Mouse (Mus musculus): Measurements from ENCODE around the gene Lrig1.

Gene Lrig1

DNA sequence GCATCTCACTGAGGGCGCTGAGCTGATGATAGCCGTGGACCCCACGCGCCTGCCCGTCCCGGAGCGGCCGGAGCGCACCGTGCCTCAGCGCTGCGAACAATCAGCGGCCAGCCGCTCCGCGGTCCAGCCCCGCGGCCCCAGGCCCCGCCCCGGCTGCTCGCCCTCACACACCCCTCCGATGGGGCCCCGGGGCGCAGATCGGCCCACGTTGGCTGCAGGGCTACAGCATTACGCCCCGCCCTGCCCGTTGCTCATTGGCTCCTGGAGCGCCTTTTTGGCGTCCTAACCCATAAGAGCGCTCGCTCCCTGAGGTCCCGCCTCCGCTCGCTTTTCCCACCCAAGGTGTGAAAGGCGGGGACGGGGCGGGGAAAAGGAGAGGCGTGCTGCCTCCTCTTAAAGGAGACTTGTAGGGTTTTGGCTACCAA, at the start of gene Lrig1:
Gene Lrig1, minus strand, starts transcription at position 92 of the 425 bp plus-strand sequence.
- in situ Hi-C loops (cut with MboI): no loop called here

DNA sequence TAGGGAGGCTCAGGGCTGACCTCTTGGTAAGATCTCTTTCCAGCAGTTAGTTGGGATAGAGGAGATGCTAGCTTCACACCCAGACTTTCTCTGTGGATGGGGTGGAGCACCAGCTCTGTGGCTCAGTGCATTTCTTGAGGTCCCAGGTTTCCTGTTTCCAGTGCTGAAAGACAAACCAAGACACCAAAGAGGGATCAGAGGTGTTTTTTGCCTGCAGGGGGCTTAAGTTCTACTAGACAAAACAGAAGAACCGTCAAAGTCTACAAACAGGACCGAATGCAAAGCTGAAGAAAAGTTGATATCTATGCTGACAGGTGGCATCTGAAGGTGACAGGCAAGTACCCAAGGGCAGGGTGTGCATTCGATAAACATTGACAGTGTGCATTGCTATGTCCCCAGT, 49.7 kb upstream of the Lrig1 start:
- in situ Hi-C loops (cut with MboI): no loop called here

DNA sequence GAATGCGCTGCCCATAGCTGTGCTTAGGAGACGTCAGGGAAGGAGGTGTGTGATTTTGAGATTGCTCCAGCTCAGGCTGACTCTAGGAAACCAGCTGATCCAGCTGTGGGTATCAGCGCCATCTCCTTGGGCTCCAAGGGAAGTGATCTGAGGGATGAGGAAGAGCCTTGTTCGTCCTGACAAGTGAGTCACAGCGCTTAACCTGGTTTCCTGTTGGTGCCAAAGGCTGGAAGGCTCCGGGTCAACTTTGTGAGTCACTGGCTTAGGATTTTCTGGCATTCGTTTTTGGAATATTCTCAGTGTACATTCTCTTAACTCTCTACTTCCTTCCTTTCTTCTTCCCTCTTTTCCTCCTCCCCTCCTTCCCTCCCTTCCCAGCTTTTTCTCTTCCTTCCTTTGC, 48.4 kb upstream of the Lrig1 start:
- in situ Hi-C loops (cut with MboI): no loop called here

DNA sequence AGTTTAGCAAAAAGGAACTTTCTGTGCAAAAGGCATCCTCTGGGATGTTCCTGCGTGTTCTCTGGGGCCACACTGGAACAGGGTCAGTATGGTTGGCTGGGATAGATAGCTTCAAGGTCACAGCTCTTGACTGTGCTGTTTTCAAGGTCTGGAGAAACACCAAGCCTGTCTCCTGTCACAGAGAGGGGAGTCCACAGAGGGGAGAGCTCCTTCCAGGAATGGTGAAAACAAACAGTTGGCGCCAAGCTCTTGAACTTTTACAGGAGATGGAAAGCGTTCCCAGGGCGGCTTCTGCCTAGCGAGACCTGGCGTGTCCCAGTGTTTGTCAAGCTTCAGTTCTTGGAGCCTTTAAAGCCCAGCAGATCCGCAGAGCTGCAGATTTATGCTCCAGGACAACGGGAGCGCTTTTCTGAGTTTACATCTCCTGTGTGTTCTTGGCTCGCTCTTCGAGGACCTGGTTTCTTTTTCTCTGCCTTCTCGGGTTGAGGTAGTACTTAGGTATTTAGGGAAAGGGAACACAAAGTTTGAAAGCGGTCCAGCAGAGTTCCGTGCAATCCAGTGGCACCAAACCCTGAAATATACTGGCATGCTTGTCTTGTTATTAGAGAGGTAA, 40.3 kb upstream of the Lrig1 start:
- in situ Hi-C loops (cut with MboI): no loop called here

DNA sequence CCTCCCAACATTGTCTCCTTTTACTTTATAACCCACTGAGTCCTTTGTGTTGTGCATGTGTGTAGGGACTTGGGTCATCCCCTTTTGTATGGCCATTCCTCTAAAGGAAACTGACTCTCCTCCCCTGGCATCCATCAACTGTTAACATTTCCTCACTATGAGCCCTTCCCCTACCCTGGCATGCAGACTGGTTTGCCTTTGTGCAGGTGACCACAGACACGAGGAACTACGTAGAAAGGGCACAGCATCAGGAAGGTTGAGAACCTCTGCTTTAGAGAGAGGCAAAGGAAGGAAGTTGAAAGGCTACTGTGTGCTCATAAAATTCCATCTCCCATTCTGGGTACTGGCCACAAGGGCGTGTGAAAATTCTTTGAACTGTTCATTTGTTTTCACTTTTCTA, 38.7 kb upstream of the Lrig1 start:
- in situ Hi-C loops (cut with MboI): no loop called here

DNA sequence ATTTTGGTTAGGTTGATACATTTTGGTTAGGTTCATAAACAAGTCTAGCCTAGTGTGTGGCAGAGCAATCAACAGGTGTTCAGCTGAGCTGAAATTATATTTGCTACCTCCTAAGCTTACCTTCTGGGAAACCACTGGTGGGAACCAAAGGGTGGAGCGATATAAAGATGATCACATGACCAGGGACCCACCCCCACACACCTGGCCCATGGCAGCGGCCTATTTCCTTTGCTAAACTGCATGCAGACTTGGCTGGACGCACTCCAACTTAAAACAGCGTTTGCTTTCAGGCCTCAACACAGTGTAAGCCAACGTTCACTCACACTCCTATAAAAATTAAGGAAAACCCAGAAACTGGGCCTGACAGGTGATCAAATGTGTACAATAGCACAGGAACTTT, 33.9 kb upstream of the Lrig1 start:
- in situ Hi-C loops (cut with MboI): no loop called here

DNA sequence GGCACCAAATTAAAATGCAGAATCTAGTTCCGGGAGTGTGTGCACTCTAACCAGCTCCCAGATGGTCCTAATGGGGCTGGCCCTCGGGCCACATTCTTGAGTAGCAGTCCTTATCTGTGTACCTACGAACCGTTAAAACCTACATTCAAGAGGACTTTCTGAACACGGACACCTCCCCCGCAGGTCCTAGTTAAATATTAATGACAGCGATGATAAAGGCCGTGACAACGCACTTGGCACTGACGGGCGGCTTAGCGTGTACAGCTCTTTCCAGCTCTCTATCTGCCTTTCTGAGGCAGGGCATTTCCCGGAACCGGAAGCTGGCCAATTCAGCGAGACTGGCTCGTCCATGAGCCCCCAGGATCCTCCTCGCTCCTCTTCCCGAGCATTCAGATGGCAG, 29.9 kb upstream of the Lrig1 start:
- in situ Hi-C loops (cut with MboI): no loop called here

DNA sequence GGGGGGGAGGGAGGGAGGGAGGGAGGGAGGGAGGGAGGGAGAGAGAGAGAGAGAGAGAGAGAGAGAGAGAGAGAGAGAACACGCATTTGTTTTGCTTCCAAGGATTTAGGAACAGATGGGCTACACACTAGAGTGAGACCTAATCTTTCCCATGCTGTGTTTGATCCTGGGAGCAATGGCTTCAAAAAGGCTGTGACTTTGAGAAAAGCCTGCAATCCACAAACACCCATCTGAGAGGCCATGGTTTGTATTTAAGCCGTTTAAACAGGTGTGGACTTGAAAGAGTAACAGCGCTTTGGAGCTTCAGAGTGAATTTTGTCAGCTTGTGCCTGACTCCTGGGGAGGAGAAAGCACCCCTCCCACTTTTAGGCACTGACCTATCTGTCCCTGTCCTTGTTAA, 29.2 kb upstream of the Lrig1 start:
- in situ Hi-C loops (cut with MboI): no loop called here

DNA sequence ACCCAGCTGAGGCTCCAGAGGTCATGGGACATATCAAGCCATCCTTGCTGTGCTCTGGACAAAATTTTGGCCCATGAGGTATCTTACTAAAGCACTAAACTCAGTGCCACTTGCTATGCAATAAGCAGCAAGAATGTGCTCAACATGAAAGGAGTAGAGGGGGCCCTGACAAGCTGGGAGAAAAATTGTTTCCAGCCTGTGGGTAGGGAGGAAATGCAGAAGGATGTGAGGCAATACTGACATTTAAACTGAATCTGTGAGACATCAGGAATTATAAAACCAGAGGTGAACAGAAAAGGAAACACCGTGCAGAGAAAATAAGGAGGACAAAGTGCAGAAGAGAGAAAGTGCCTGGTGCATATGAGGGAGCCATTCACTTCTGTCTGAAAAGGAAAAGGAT, 24.7 kb upstream of the Lrig1 start:
- in situ Hi-C loops (cut with MboI): no loop called here

DNA sequence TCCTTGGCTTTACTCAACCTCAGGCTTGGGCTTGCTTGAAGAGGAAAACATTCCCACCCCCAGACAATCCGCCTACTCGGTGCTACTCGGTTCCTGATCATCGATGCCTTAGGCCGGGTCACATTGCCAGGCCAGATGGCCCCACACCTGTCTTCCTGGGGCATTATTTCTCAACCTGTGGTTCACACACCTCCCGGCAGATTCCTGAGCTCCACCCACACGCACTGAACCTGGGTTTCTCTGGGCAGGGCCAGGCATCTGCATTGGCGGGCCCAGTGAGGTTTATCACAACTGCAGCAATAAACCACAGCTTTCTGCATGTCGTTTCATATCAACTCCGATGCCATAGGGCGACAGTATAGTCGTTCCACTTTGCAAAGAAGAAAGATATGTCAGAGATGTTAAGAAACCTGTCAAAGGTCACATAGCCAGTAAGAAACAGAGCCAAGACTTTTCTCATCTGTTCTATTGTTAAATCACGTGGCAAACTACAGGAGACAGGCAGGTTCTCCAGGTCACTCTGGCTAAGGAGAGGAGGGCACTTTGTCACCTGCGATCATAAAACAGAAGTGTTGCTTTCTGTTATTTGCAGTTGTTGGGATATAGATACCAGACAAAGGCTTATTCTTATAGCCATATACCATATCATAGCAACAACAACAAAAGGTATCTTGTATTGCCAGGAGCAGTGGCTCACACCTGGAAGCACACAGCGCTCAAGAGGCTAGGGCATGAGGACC, 18.8 kb upstream of the Lrig1 start:
- in situ Hi-C loops (cut with MboI): no loop called here

DNA sequence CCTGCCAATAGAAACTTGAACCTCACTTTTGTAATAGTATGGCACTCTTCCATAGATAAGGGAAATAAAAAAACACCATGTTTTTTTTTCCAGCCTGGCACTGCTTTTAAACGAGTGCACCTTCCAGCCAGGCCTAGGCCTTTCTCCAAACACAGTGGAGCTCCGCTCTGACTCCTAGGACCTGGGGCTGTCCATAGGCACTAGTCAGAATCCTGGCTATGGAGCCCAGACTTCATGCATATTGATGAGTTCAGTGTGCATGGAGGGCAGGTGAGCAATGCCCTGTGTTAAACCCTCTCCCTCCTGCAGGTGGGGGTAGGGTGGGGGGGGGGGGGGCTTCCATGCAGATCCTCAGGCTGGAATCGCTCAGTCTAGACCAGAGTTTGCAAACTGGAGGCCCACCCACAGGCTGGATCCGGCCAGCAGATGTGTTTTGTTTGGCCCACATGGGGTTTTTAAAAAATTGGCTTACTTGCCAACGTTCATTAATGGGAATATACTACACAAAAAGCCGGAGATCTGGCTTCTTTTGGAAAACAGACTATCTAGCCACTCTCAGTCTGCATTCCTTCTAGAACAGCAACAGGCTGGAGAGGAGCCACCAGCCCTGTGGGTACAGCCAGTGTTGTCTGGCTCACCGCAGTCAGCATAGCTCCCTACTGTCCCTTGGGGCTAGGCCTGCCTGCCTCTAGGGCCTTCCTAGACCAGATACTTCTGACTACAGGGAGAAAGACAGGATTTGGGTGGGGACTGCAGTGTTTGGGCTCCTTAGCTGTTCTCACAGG, 17.9 kb upstream of the Lrig1 start:
- in situ Hi-C loops (cut with MboI): no loop called here

DNA sequence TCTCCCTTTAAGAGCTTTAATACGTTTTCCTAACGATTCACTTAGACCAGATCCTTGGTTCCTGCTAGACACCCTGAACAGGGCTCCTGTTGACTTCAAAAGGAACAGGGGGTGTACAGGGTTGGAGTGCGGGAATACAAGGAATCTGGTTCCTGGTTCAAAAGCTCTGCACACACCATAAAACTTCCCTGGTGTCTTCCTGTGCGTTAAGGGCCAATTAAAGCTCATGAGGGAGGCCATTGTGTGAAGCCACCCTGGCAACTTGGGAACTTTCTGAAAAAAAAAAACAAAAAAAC, 15.6 kb upstream of the Lrig1 start:
- in situ Hi-C loops (cut with MboI): no loop called here

DNA sequence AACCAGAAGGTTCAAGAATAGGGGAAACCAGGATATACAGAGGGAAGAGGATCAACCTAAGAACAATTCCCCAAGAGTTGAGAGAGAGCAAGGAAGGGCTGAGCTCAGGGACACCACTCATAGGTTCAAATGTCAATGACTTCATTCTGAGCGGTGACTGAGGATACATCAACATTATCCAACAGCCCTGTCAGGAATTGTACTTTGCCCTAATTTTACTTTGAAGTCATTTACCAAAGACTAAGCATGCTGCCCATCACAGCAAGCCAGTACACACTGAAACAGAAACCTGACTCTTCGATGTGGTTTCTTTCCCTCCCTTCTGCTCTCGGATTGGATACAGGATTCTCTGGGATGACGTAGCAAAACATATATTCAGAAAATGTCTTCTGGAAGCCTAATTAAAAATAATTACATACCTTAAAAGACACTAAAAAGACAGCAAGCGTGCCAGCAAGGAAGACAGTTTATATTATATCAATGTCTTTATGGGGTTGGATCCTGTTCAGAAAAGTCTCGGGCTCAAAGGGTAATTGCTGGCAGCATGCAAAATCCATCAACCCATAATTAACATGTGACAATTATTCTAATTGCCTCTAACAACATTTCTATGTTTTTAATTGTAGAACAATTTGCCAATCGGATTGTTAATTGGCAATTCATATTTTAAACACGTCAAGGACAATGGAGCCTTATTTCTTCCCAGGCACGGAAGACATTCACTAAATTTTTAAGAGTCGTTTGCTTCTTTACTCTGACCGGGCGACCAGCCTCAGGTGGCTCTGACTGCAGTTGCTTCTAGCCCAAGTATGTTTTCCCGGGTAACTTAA, 15.1 kb upstream of the Lrig1 start:
- in situ Hi-C loops (cut with MboI): no loop called here

DNA sequence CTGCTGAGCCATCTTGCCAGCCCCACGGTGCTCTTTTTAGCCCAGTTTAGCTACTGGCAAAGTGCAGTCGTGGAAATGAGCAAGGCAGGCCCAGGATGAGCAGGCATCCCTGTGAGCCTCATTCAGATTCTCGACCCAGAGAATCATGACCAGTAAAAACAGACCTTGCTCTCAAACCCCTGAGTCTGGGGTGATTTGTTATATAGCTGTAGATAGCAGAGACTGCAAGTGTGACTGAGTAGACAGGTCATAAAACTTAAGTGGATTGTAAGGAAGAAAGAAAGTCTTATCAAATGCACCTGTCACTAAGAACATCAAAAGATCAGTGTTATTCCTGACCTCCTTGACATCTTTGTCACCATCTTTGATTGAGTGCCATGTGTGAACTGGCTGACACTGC, 9.9 kb upstream of the Lrig1 start:
- in situ Hi-C loops (cut with MboI): no loop called here

DNA sequence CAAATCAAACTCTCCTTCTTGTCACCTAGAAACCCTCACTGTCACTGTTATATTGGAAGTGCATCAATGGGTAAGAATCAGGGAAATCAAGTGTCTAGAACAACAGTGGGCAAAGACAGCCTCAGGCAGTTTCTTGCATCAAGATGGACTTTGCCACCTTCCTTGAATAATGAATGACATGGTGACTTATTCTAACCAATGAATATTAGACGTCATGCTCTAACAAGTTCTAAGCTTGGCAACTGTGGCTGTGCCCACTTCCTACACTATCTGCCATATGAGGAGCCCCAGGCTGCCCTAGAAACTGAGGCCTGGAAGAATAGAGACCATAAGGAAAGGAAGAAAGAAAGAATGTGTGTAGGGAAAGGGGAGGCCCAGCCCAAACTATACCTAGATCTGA, 9.2 kb upstream of the Lrig1 start:
- in situ Hi-C loops (cut with MboI): no loop called here

DNA sequence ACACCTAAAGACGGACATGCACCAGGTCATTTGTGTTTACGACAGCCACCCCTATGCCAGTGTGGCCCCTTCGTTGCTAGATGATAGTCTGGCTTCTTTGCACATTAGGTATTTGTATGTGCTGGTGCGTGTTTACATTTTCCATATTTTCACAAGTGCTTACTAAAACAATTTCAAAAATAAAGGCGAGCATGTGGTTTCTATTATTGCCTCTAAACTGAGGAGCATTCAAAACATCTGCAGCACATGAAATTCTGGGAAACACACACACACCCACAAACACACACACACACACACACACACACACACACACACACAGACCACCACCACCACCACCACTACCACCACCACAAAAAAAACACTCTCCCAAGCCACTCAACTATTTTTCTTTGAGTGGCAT, 7.3 kb upstream of the Lrig1 start:
- in situ Hi-C loops (cut with MboI): no loop called here

DNA sequence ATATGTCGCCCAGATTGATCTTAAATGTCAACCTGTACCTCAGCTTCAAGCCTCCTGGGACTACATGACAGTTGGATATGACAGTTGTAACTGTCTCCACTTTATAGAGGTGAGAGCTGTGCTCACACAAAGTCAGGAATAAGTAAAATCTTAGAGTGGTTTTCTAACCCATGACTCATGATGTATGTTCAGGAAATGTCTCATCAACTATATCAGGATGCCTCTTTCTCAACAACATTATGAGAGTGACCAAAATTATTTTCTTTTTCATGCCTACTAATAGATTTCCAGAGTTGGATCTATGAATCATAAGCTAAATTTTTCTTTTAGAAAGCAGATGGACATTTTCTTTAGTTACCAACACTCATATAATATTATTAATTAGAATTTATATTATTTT, 6.0 kb upstream of the Lrig1 start:
- in situ Hi-C loops (cut with MboI): no loop called here

DNA sequence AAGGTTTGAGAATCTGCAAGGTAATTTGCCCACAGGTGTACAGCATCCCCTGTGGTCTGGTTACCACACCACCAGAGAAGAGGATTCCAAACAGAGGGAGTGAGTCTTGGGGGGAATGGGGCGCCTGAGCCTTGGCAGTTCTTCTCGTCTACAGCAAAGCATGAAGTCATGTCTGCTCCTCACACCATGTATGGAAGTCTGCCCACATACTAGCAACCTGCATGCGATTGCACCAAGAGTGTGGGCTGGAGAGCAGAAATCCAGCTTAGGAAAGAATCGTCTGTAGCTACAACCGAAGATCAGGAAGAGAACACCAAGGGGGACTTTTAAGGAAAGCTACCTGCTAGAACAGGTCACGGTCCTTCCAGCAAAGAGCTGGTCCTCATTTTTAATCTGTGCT, 3.0 kb upstream of the Lrig1 start:
- in situ Hi-C loops (cut with MboI): no loop called here

DNA sequence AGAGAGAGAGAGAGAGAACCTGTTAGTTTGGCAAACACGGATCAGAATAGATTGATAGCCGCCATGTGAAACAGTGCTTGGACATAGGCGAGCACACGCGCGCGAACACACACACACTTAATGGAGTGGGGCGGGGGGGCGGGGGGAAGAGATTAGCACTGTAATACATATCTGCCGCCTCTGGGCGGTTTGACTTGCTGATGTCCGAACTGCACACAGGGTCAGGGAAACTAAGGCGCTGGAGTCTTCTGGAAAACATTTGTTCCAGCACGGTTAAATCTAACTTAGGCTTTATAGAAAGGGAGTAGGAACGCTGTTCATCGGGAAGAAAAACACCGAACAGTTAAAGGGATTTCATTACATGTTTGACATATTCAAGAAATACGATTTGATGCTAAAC, 1.1 kb upstream of the Lrig1 start:
- in situ Hi-C loops (cut with MboI): no loop called here

DNA sequence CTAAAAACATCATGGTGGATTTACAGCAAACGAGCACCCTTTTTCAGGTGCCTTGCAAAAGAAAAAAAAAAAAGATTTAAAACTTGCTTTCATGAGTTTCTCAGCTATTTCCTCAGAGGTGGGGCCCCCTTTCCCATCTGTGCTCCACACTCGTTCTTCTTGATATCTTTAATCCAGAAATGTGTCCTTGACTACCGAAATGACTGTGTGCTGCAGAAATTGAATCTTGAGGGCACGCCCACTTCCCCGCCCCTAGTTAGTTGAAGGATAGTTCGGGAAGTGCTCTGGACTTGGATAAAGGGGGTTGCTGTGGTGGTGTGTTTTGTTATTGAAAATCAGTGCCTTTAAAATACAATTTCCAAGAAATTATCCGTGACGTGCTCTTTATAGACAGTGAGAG, 654 bp upstream of the Lrig1 start:
- in situ Hi-C loops (cut with MboI): no loop called here

DNA sequence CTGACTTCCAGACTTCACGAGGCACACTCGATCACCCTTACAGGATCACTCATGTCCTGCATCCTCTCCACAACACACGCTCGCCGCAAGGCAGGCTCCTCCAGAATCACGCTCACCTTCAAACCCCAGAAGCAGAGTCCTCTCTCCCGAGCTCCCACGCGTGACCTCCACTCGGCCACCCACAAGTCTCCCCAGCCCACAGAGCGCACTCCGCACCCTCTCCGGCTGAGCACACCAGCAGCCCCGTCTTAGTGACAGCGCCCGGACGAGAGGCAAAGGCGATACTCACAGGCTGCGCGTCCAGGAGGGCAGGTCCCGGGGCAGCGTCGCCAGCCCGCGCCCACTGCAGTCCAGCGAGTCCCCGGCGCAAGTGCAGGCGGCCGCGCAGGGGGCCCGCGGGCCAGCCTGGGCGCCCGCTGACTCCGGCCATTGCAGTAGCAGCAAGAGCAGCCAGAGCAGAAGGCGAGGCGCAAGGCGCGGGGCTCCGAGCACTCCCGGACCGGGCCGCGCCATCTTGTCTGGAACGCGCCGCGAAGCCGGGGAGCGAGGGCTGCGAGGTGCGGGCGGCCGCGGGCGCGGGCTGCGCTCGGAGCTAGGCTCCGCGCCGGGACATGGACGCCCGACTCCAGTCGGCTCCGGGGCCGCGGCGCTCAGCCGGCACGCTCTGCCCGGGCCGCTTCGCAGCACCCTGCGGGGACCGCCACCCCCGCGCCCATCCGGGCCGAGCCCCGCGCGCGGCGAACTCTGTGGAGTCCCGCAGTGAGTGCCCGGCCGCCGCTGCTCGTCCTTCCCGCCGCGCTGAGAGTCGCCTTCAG, 578 bp downstream of the Lrig1 start:
- in situ Hi-C loops (cut with MboI): no loop called here
